Mouse (Mus musculus): ENCODE measurements at regions not wholly inside any gene's neighbourhood (a gene's known extent, or its start where the extent isn't known, plus 50 kb on each side); places are given as distances from the start of the nearest gene placed in this dataset.
A peak's percentile ranks its signal among the peaks of the same experiment; 100 is the strongest.

- Histone ChIP-seq H3K27me3 (ENCODE audit: control insufficient read depth, insufficient read depth, low read length, poor library complexity, severe bottlenecking) (no peaks in the 10 kb centered on the region), H3K9ac (ENCODE audit: low read depth, poor library complexity, severe bottlenecking) (no peak overlapping the region), H3K4me3 (ENCODE audit: low read depth, low read length) (peak overlapping the region; percentile 5; the same call in 1 of the 2 replicates), H3K9me3 (replicated peaks; ENCODE audit: control insufficient read depth, insufficient read depth, low read length, poor library complexity, severe bottlenecking) (no peaks in the 10 kb centered on the region), H3K27ac (ENCODE audit: insufficient read depth, low read length) (no peak overlapping the region), H3K36me3 (ENCODE audit: control insufficient read depth, insufficient read depth, low read length, poor library complexity, severe bottlenecking) (no peaks in the 10 kb centered on the region), H3K4me1 (ENCODE audit: control insufficient read depth, insufficient read depth, low read length) (peaks cover 2% of the 10 kb centered on the region)
- TF ChIP-seq POLR2A (IDR thresholded peaks at IDR 0.05; ENCODE audit: insufficient read depth, low read length) (no peak), EP300 (IDR thresholded peaks at IDR 0.05; ENCODE audit: insufficient read depth, low read depth, low read length) (no peak), CTCF (IDR thresholded peaks at IDR 0.05; ENCODE audit: low read depth, low read length) (no peak)
Measured at GRCm38 (mm10) chr17:13567183-13567582, 193.2 kb upstream of the Afdn start.

GRCm38 (mm10) chr17:13570796-13571195 lies 189.5 kb upstream of the Afdn start:
- Histone ChIP-seq H3K9me3 (replicated peaks; ENCODE audit: control insufficient read depth, insufficient read depth, low read length, poor library complexity, severe bottlenecking) (no peaks in the 10 kb centered on the region), H3K9ac (ENCODE audit: low read depth, poor library complexity, severe bottlenecking) (no peak overlapping the region), H3K27me3 (ENCODE audit: control insufficient read depth, insufficient read depth, low read length, poor library complexity, severe bottlenecking) (no peaks in the 10 kb centered on the region), H3K4me1 (ENCODE audit: control insufficient read depth, insufficient read depth, low read length) (peaks cover 2% of the 10 kb centered on the region), H3K4me3 (ENCODE audit: low read depth, low read length) (no peak overlapping the region), H3K27ac (ENCODE audit: insufficient read depth, low read length) (no peak overlapping the region), H3K36me3 (ENCODE audit: control insufficient read depth, insufficient read depth, low read length, poor library complexity, severe bottlenecking) (no peaks in the 10 kb centered on the region)
- TF ChIP-seq CTCF (IDR thresholded peaks at IDR 0.05; ENCODE audit: low read depth, low read length): no peak
- TF ChIP-seq POLR2A (IDR thresholded peaks at IDR 0.05; ENCODE audit: insufficient read depth, low read length): no peak
- TF ChIP-seq EP300 (IDR thresholded peaks at IDR 0.05; ENCODE audit: insufficient read depth, low read depth, low read length): no peak

GRCm38 (mm10) chr17:13572204-13572833 lies 188.0 kb upstream of the Afdn start:
- Histone ChIP-seq H3K9ac (ENCODE audit: low read depth, poor library complexity, severe bottlenecking) (no peak overlapping the region), H3K27ac (ENCODE audit: insufficient read depth, low read length) (no peak overlapping the region), H3K4me3 (ENCODE audit: low read depth, low read length) (no peak overlapping the region), H3K9me3 (replicated peaks; ENCODE audit: control insufficient read depth, insufficient read depth, low read length, poor library complexity, severe bottlenecking) (no peaks in the 10 kb centered on the region), H3K27me3 (ENCODE audit: control insufficient read depth, insufficient read depth, low read length, poor library complexity, severe bottlenecking) (no peaks in the 10 kb centered on the region), H3K36me3 (ENCODE audit: control insufficient read depth, insufficient read depth, low read length, poor library complexity, severe bottlenecking) (no peaks in the 10 kb centered on the region), H3K4me1 (ENCODE audit: control insufficient read depth, insufficient read depth, low read length) (peaks cover 2% of the 10 kb centered on the region)
- TF ChIP-seq CTCF (IDR thresholded peaks at IDR 0.05; ENCODE audit: low read depth, low read length): no peak
- no peak for TF ChIP-seq EP300 (IDR thresholded peaks at IDR 0.05; ENCODE audit: insufficient read depth, low read depth, low read length)
- no peak for TF ChIP-seq POLR2A (IDR thresholded peaks at IDR 0.05; ENCODE audit: insufficient read depth, low read length)

- no peaks in the 10 kb centered on the region for H3K36me3 ChIP-seq (ENCODE audit: control insufficient read depth, insufficient read depth, low read length, poor library complexity, severe bottlenecking)
- no peak overlapping the region for H3K27ac ChIP-seq (ENCODE audit: insufficient read depth, low read length)
- H3K9ac ChIP-seq (ENCODE audit: low read depth, poor library complexity, severe bottlenecking): no peak overlapping the region
- H3K4me1 ChIP-seq (ENCODE audit: control insufficient read depth, insufficient read depth, low read length): peaks cover 2% of the 10 kb centered on the region
- no peak for TF ChIP-seq POLR2A (IDR thresholded peaks at IDR 0.05; ENCODE audit: insufficient read depth, low read length)
- TF ChIP-seq CTCF (IDR thresholded peaks at IDR 0.05; ENCODE audit: low read depth, low read length): no peak
- TF ChIP-seq EP300 (IDR thresholded peaks at IDR 0.05; ENCODE audit: insufficient read depth, low read depth, low read length): no peak
- H3K27me3 ChIP-seq (ENCODE audit: control insufficient read depth, insufficient read depth, low read length, poor library complexity, severe bottlenecking): no peaks in the 10 kb centered on the region
- H3K4me3 ChIP-seq (ENCODE audit: low read depth, low read length): no peak overlapping the region
- no peaks in the 10 kb centered on the region for H3K9me3 ChIP-seq (replicated peaks; ENCODE audit: control insufficient read depth, insufficient read depth, low read length, poor library complexity, severe bottlenecking)
Measured at GRCm38 (mm10) chr17:13573036-13573435, 187.3 kb upstream of the Afdn start.

- H3K4me1 ChIP-seq (ENCODE audit: control insufficient read depth, insufficient read depth, low read length): peaks cover 2% of the 10 kb centered on the region
- no peaks in the 10 kb centered on the region for H3K9me3 ChIP-seq (replicated peaks; ENCODE audit: control insufficient read depth, insufficient read depth, low read length, poor library complexity, severe bottlenecking)
- H3K36me3 ChIP-seq (ENCODE audit: control insufficient read depth, insufficient read depth, low read length, poor library complexity, severe bottlenecking): no peaks in the 10 kb centered on the region
- no peaks in the 10 kb centered on the region for H3K27me3 ChIP-seq (ENCODE audit: control insufficient read depth, insufficient read depth, low read length, poor library complexity, severe bottlenecking)
- no peak overlapping the region for H3K4me3 ChIP-seq (ENCODE audit: low read depth, low read length)
- no peak overlapping the region for H3K27ac ChIP-seq (ENCODE audit: insufficient read depth, low read length)
- no peak overlapping the region for H3K9ac ChIP-seq (ENCODE audit: low read depth, poor library complexity, severe bottlenecking)
- TF ChIP-seq EP300 (IDR thresholded peaks at IDR 0.05; ENCODE audit: insufficient read depth, low read depth, low read length): 0 out of 2 replicates have a peak, but pooled peaks have one; percentile 39
- no peak for TF ChIP-seq POLR2A (IDR thresholded peaks at IDR 0.05; ENCODE audit: insufficient read depth, low read length)
- no peak for TF ChIP-seq CTCF (IDR thresholded peaks at IDR 0.05; ENCODE audit: low read depth, low read length)
Measured at GRCm38 (mm10) chr17:13574122-13574521, 186.2 kb upstream of the Afdn start.

GRCm38 (mm10) chr17:13574682-13575444 lies 185.5 kb upstream of the Afdn start:
- Histone ChIP-seq H3K36me3 (ENCODE audit: control insufficient read depth, insufficient read depth, low read length, poor library complexity, severe bottlenecking) (no peaks in the 10 kb centered on the region), H3K9ac (ENCODE audit: low read depth, poor library complexity, severe bottlenecking) (no peak overlapping the region), H3K9me3 (replicated peaks; ENCODE audit: control insufficient read depth, insufficient read depth, low read length, poor library complexity, severe bottlenecking) (no peaks in the 10 kb centered on the region), H3K4me1 (ENCODE audit: control insufficient read depth, insufficient read depth, low read length) (peaks cover 2% of the 10 kb centered on the region), H3K27me3 (ENCODE audit: control insufficient read depth, insufficient read depth, low read length, poor library complexity, severe bottlenecking) (no peaks in the 10 kb centered on the region), H3K4me3 (ENCODE audit: low read depth, low read length) (no peak overlapping the region), H3K27ac (ENCODE audit: insufficient read depth, low read length) (no peak overlapping the region)
- TF ChIP-seq EP300 (IDR thresholded peaks at IDR 0.05; ENCODE audit: insufficient read depth, low read depth, low read length) (no peak), CTCF (IDR thresholded peaks at IDR 0.05; ENCODE audit: low read depth, low read length) (no peak), POLR2A (IDR thresholded peaks at IDR 0.05; ENCODE audit: insufficient read depth, low read length) (no peak)

Data from ES-Bruce4 (cell line).